Mouse (Mus musculus) layer of hippocampus, adult 9-11 months (tissue): Measurements from ENCODE around the gene Arhgef10l.
"Not testable (repeated sequence)": the region's sequence is repeated elsewhere in the genome, so short reads cannot be mapped to it uniquely, and the experiment has no call there.

Source experiments
- DNase-seq: peaks from one replicate; pipeline ENCODE4 v3.0.0; 2022

Arhgef10l gene

GRCm38 (mm10) chr4:140567911-140568480 is 97.8 kb downstream of the Arhgef10l start:
- DNase-seq = no peak

DNA sequence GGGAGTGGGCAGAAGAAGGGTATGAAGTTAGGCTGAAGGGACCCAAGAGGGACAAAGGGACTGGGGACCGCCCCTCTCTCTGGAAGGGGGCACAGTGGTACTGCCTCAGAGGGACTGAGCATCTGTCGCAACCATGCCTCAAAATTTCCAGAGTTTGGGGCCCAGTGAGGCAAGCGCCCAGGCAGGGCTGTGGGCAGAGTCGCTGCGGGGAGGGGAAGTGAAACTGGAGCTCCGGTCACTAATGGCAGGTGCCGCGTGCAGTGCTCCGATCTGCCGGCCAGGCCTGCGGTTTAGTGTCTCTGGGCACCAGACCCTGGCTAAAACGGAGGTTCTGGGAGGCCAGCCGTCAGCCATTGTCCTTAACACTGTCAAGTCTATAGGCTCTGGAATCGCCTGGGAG is 99.0 kb downstream of the Arhgef10l start:
- peak; percentile 61 for DNase-seq

- not testable (repeated sequence) for DNase-seq
These were observed 101.4 kb downstream of the Arhgef10l start for GRCm38 (mm10) chr4:140564459-140564858.

GRCm38 (mm10) chr4:140562461-140563178 is 103.2 kb downstream of the Arhgef10l start:
- no peak for DNase-seq

DNA sequence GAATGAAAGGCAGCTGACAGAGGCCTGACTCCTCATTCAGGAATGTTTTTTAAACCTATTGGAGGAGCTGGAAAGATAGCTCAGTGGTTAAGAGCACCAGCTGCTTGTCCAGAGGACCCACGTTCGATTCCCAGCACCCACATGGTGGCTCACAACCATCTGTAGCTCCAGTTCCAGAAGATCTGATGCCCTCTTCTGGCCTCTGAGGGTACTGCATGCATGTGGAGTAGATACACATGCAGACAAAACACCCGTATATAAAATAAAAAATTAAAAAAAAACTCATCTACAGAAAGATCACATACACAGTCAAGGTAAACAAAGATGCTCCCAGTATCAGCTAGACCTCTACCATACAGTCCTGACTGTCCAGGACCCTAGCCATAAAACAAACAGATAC is 104.1 kb downstream of the Arhgef10l start:
- no peak for DNase-seq

- no peak for DNase-seq
These were observed 106.0 kb downstream of the Arhgef10l start for GRCm38 (mm10) chr4:140559862-140560261.

DNA sequence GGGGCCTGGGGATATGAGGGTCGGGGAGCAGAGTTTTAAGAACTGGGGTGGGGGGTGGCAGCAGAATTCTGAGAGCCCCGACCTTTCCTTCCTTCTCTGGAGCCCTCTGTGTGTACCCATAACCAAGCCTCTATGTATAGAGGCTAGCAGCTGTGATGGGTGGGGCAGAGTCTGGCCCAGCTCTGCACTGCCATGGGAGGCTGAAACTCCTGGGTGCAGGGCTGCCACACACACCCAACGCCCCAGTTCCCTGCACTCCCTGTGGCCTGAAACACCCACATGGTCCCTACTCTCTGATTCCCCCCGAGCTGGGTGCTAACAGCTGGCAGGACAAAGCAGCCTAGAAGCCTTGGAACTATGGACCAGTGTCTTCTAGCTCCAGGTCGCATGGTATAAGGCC is 107.6 kb downstream of the Arhgef10l start:
- DNase-seq = no peak

DNA sequence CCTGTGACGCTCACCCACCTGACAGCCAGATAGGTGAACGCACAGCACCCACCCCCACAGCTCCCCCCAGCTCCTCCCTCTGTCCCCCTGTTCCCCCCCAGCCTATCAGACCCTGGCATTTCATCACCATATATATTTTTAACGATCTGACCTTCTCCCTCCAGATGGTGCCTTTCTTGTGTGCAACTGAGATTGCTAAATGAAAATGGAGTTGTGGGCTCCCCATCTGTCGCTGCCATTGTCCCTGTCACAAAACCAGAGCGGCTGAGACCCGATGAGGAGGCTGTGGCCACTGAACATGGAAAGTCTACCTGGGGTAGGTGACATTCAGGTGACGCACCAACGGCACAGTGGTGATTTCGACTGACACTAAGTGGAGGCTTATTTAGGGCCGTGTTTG is 109.3 kb downstream of the Arhgef10l start:
- no peak for DNase-seq

GRCm38 (mm10) chr4:140555273-140555672 is 110.5 kb downstream of the Arhgef10l start:
- peak; percentile 45 for DNase-seq

DNA sequence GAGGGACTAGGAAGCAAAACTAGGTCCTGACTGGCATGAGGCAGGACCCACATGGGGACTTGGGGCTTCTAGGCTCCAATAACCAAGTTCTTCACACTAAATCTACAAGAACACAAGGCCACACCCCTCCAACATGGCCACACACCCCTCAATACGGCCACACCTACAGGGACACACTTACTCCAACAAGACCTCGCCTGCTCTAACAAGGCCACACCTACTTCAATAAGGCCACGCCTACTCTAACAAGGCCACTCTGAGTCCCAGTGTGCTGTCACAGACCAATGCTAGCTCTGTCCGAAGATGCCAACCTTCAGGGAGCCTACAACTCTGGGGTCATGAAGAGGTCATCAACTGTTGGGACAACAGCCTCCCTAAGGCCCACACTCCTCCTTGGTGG is 111.3 kb downstream of the Arhgef10l start:
- no peak for DNase-seq

GRCm38 (mm10) chr4:140551766-140552165 is 114.0 kb downstream of the Arhgef10l start:
- DNase-seq = peak; percentile 58

DNA sequence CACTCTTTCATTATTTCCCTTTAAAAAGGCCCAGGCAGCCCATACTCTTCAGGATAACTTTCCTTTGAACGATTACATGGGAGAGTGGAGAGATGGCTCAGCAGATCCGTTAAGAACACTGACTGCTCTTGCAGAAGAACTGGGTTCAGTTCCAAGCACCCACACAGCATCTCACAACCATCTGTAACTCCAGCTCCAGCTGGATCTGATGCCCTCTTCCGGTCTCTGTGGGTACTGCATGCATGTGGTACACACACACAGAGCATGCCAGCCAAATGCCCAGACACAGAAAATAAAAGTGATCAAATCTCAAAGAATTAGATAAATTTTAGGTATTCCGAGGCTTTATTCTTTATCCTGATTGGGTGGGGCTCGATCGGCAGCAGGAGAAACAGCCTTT is 115.1 kb downstream of the Arhgef10l start:
- DNase-seq = no peak

GRCm38 (mm10) chr4:140549975-140550374 is 115.8 kb downstream of the Arhgef10l start:
- peak; percentile 39 for DNase-seq

DNA sequence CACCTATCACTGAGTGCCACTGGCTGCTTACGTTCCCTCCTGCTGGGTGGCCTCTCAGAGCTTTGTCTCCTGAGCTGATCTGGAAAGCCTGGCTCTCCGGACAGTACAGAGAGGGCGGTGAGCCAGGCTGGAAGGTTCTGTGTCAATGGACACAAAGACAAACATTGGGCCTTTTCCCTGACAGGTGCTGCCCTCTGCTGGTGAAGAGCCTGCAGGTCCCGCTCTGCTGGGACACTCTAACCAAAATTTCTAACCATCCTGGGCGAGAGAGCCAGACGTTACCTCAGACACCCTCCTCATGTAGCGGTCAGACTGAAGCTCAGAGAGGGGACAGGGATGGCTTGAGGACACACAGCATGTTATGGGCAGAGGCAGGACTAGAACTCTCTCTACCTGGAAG is 118.3 kb downstream of the Arhgef10l start:
- no peak for DNase-seq

DNA sequence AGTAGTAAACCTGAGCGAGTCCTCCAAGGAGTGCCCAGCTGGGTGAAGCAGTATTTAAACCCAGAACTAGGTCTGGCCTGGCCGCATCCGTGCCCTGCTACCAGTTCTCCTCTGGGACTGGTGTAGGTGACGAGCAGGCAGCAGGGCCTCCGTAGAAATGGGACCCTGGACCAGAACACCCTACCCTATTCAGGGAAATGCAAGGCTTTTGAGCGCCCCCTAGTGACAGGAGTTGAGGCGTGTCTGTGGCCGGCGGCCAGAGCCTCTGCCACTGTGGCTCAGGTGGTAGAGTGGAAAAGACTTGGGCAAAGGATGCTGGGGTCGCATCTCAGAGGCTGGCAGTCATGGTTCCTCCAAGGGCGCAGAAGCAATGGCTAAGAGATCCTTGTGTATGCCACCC is 126.7 kb downstream of the Arhgef10l start:
- no peak for DNase-seq

DNA sequence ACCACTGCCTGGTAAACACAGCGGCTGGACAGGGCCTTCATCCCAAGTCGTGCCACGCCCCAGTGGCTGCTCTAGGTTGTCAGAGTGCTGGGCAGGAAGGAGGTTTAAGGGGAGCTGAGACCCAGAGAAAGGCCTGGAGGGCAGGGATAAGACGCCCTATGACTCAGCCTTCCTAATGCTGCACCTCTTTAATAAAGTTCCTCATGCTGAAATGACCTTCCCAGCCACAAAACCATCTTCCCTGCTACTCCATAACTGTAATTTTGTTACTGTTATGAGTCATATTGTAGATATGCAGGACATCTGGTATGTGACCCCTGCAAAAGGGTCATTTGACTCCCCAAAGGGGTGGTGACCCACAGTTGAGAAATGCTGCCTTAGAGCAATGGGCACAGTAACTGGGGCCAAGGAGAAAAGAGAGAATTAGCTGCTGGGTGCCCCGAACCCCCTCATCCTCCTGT is 128.2 kb downstream of the Arhgef10l start:
- no peak for DNase-seq

GRCm38 (mm10) chr4:140535323-140535722 is 130.5 kb downstream of the Arhgef10l start:
- DNase-seq = no peak

DNA sequence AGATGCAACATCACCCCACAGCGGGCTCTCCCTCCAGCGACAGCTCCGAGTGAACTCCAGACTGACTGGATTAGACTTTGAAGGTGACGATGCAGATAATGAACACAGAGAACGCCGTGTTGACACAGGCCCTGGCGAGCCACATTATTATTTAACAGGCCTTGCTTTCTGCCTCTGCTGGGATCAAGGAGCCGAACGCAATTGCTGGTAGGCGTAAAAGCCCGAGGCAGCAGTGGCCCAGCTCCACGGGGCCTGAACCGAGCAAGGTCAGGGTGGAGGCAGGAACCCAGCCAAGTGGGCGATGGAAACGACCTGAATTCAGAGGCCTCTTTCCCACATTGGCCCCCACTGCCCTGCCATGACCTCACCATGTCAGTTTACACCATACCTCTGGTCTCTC is 133.5 kb downstream of the Arhgef10l start:
- no peak for DNase-seq

GRCm38 (mm10) chr4:140531024-140531423 is 134.8 kb downstream of the Arhgef10l start:
- no peak for DNase-seq

DNA sequence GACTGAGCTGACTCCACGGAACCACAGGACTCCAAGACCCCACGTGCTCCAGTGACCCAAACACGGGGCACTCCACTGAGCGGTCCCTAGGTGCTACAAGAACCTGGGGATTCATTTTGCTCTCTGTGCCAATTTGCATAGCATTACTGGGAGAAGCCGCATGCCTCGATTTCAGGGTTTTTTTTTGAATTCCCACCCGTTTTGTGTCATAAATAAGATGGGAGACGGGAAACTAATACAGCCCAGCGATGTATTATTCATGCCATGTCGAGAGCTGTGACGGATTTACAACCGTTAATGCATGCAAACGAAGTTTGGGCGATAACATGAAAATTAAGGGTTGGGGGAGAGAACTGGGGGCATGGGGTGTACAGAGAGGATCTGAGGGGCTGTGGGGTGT is 136.1 kb downstream of the Arhgef10l start:
- no peak for DNase-seq

DNA sequence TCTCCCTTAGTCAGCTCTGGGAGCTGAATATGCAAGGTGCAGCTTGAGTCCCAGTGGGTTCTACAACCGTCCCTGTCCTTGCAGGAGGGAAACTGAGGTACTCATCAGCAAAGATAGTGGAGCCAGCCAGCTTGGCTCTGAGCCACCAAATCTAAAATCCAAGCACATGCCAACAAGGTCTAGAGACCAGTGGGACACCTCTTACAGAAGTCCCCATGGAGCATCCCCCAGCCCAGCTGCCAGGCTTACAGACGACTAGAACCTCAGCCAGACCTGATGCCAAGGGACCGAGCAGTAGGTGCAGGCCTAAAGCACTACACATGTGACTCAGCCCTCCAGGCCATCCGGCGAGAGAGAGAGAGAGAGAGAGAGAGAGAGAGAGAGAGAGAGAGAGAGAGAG is 137.4 kb downstream of the Arhgef10l start:
- DNase-seq = no peak

- no peak for DNase-seq
These were observed 140.1 kb downstream of the Arhgef10l start for GRCm38 (mm10) chr4:140525674-140526177.

DNA sequence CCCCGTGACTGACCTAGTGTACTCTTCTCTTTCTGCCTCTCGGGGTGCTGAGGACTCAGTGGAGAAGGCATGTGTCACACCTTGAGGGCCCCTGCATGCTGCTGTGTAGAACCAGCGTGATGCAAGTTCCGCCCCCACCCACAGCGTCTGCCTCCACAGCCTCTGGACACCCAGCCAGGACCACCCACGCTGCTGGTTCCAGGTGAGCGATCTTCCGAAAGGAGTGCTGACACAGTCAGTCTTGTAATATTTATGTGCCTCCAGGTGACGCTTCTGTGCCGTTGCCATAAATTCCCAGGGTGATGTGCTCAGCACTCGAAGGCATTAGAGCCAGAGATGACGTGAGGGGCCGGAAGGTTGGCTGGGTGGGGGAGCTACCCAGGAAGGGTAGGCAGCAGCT is 140.9 kb downstream of the Arhgef10l start:
- DNase-seq = no peak

DNA sequence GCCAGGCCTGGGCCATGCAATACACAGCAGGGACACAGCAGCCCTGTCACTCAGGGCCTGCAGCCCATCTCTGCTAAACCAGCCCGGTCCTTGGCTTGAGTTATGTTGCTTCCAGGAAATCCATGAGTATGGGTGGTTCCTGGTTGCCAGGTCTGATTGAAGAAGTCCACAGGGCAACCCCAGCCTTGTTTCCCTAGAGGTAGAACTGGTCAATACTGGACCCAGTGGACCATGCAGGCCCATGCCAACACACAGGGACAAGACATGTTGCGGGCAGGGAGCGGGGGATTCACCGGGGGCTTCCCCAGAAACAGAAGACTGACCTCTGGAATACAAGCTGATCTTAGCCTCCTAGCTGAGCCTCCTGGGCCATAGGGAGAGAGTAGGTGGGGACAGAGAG is 142.9 kb downstream of the Arhgef10l start:
- DNase-seq = no peak

- DNase-seq = no peak
These were observed 145.1 kb downstream of the Arhgef10l start for GRCm38 (mm10) chr4:140520719-140521118.
